Mouse (Mus musculus) liver, embryonic 14.5 days (tissue): Measurements from ENCODE around the gene Ube2n.

Experiments
- CTCF ChIP-seq: IDR thresholded peaks from 2 replicates; pipeline ENCODE4 v1.5.1; 2016; ENCODE audit warnings: antibody characterized with exemption, low read depth, control low read depth
- EP300 ChIP-seq: IDR thresholded peaks from 2 replicates; pipeline ENCODE4 v1.6.1; 2016; ENCODE audit warnings: antibody characterized with exemption, low read depth

GRCm38 (mm10) chr10:95550506-95550905, 35.6 kb downstream of the Ube2n start:
- TF ChIP-seq CTCF (peak; percentile 39; the same call in 1 of the 2 replicates), EP300 (no peak)
